Mouse (Mus musculus) CH12.LX (cell line): ENCODE measurements around the gene Tnnt1.

Source experiments
- CHD2 ChIP-seq: IDR thresholded peaks from 2 replicates; pipeline ENCODE4 v1.6.1; 2011; ENCODE audit warnings: low read length, improper control_type of control experiment
- CTCF ChIP-seq, 2 experiments: IDR thresholded peaks in 1 of 2; conservative IDR thresholded peaks in 1 of 2; 2 replicates each; pipeline ENCODE4 v1.5.1; 2011 to 2012; ENCODE audit warnings: low read depth in 2 of 2, low read length in 2 of 2, improper control_type of control experiment in 1 of 2, inconsistent platforms in 1 of 2, mild to moderate bottlenecking in 1 of 2, moderate library complexity in 1 of 2
- ELF1 ChIP-seq: IDR thresholded peaks from 2 replicates; pipeline ENCODE4 v1.6.1; 2014; ENCODE audit warnings: low read depth, mild to moderate bottlenecking, inconsistent platforms, low read length, improper control_type of control experiment
- EP300 ChIP-seq: IDR thresholded peaks from 2 replicates; pipeline ENCODE4 v1.6.1; 2011; ENCODE audit warnings: low read length, improper control_type of control experiment
- POLR2A ChIP-seq: IDR thresholded peaks from 2 replicates; pipeline ENCODE4 v1.6.1; 2011; ENCODE audit warnings: low read depth, mild to moderate bottlenecking, improper control_type of control experiment, low read length
- SIN3A ChIP-seq: IDR thresholded peaks from 2 replicates; pipeline ENCODE4 v1.6.1; 2012; ENCODE audit warnings: low read length, improper control_type of control experiment, inconsistent platforms

DNA sequence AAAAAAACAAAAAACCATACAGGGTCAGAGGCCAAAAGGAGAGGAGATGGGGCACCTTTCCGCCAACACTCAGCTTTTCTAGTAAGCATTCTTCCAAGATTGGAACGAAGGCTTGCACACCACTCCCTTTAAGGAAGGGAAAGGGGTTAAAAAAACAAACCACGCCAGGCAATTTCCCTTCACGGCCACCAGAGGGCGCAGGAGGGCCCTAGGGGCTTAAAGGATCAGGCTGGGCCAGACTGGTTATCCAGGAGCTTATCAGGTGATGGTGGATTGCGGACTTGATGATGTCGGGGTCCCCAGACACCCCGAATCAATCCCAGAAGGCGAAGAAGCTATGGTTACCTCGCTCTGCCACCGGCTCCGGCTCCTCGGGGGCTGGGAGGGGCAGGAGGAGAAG lies 2.9 kb downstream of the Tnnt1 start:
- no peak for TF ChIP-seq POLR2A
- TF ChIP-seq ELF1 = no peak
- TF ChIP-seq CHD2 = no peak
- TF ChIP-seq EP300 = no peak
- TF ChIP-seq CTCF (conservative IDR thresholded peaks at IDR 0.05 in 1 of 2, IDR thresholded peaks at IDR 0.05 in 1 of 2; ENCODE audit: low read depth in 2 of 2, low read length in 2 of 2) = peak; percentile 85 to 96
- no peak for TF ChIP-seq SIN3A
